Mouse (Mus musculus) adrenal gland (tissue): Measurements from ENCODE around the gene Ccdc102a.

Experiments
- intact Hi-C: fragments of 180-260 bp; cut with DNase I; formaldehyde crosslinking; loops from one replicate; pipeline ENCODE4 v1.15.1; 2025
- long read RNA-seq, 2 experiments: library from polyadenylated mRNA; unstranded; transcript quantifications; one replicate each; pipeline ENCODE4 v2.0.0; 2020; ENCODE audit warnings: borderline replicate concordance in 1 of 2; ENCODE audit not compliant: insufficient replicate concordance in 1 of 2

The Ccdc102a gene
- long read RNA-seq, experiment 1, transcript Ccdc102a-201 (9 exons, 2,304 nt): major isoform, 5 of 6 reads
- long read RNA-seq, experiment 1, partial matches to known transcripts: 0 of 6 reads
- long read RNA-seq, experiment 1, other reads (novel, unspliced or antisense): 1 of 6 reads
- long read RNA-seq, experiment 2, partial matches to known transcripts: 0 of 4 reads
- long read RNA-seq, experiment 2, other reads (novel, unspliced or antisense): 2 of 4 reads

GRCm38 (mm10) chr8:94917851-94918495 is at the start of gene Ccdc102a:
Gene Ccdc102a (minus strand): TSS chr8:94918098.
- intact Hi-C loops: no loop called here

GRCm38 (mm10) chr8:94967554-94967953 is 49.7 kb upstream of the Ccdc102a start:
- intact Hi-C loops: no loop called here

- intact Hi-C loops: no loop called here
Measured at GRCm38 (mm10) chr8:94967071-94967470, 49.2 kb upstream of the Ccdc102a start.

- intact Hi-C loops: no loop called here
Measured at GRCm38 (mm10) chr8:94966578-94966977, 48.7 kb upstream of the Ccdc102a start.

- intact Hi-C loops: no loop called here
Measured at GRCm38 (mm10) chr8:94964828-94965227, 46.9 kb upstream of the Ccdc102a start.

GRCm38 (mm10) chr8:94962201-94962600 is 44.3 kb upstream of the Ccdc102a start:
- intact Hi-C loops: no loop called here

- intact Hi-C loops: no loop called here
Measured at GRCm38 (mm10) chr8:94956078-94956574, 38.2 kb upstream of the Ccdc102a start.

- intact Hi-C loops: no loop called here
Measured at GRCm38 (mm10) chr8:94954921-94955758, 37.2 kb upstream of the Ccdc102a start.

- intact Hi-C loops: no loop called here
Measured at GRCm38 (mm10) chr8:94954368-94954737, 36.5 kb upstream of the Ccdc102a start.

- intact Hi-C loops: no loop called here
Measured at GRCm38 (mm10) chr8:94953624-94954367, 35.9 kb upstream of the Ccdc102a start.

- intact Hi-C loops: no loop called here
Measured at GRCm38 (mm10) chr8:94952086-94952485, 34.2 kb upstream of the Ccdc102a start.

GRCm38 (mm10) chr8:94950458-94950857 is 32.6 kb upstream of the Ccdc102a start:
- intact Hi-C loops: loop anchor here (1.0 kb wide), 1 partner anchor 51 kb away; no protein-coding TSS in a partner anchor

GRCm38 (mm10) chr8:94950046-94950445 is 32.1 kb upstream of the Ccdc102a start:
- intact Hi-C loops: loop anchor here (1.0 kb wide), 1 partner anchor 51 kb away; no protein-coding TSS in a partner anchor

- intact Hi-C loops: no loop called here
Measured at GRCm38 (mm10) chr8:94949010-94949409, 31.1 kb upstream of the Ccdc102a start.

GRCm38 (mm10) chr8:94948421-94948820 is 30.5 kb upstream of the Ccdc102a start:
- intact Hi-C loops: no loop called here

- intact Hi-C loops: no loop called here
Measured at GRCm38 (mm10) chr8:94945185-94945584, 27.3 kb upstream of the Ccdc102a start.

GRCm38 (mm10) chr8:94942566-94942965 is 24.7 kb upstream of the Ccdc102a start:
- intact Hi-C loops: loop anchor here (5.0 kb wide), 1 partner anchor 260 kb away; the partner anchor contains the start of gene Kifc3

- intact Hi-C loops: no loop called here
Measured at GRCm38 (mm10) chr8:94935172-94935571, 17.3 kb upstream of the Ccdc102a start.

GRCm38 (mm10) chr8:94933918-94934317 is 16.0 kb upstream of the Ccdc102a start:
- intact Hi-C loops: no loop called here

GRCm38 (mm10) chr8:94928227-94928626 is 10.3 kb upstream of the Ccdc102a start:
- intact Hi-C loops: no loop called here

GRCm38 (mm10) chr8:94923405-94923804 is 5.5 kb upstream of the Ccdc102a start, which contains the start of gene Adgrg5:
Gene Adgrg5 (plus strand): TSS chr8:94923694.
- intact Hi-C loops: no loop called here
